Mouse (Mus musculus) limb, embryonic 11.5 days (tissue): Measurements from ENCODE around the gene Gm13272. TPM values are rescaled to one million over a fixed set of nuclear protein-coding genes. Genes with fewer than 3 reads are reported as not detected.
A peak's percentile ranks its signal among the peaks of the same experiment; 100 is the strongest.
"Not testable (repeated sequence)": the region's sequence is repeated elsewhere in the genome, so short reads cannot be mapped to it uniquely, and the experiment has no call there.

ENCODE experiments used
- ATAC-seq: fragments of 200-750 bp; cut with Nextera tagmentation; 2 replicates; pipeline ENCODE4 v1.8.0; 2017; ENCODE audit warnings: low read depth; ENCODE audit not compliant: insufficient number of reproducible peaks, low FRiP score, low TSS enrichment
- DNase-seq: peaks from one replicate; pipeline ENCODE4 v3.0.0-alpha.2; 2015; ENCODE audit warnings: low spot score
- H3K27ac ChIP-seq: fragments of 300-500 bp; sonication (generic); replicated peaks from 2 replicates; pipeline ENCODE4 v1.5.1; 2014; ENCODE audit warnings: low read depth, mild to moderate bottlenecking, low read length
- H3K27me3 ChIP-seq: fragments of 300-500 bp; sonication (generic); 2 replicates; pipeline ENCODE4 v1.6.1; 2014; ENCODE audit warnings: mild to moderate bottlenecking, low read length, mixed read lengths; ENCODE audit not compliant: control insufficient read depth, insufficient read depth
- H3K36me3 ChIP-seq: fragments of 300-500 bp; sonication (generic); 2 replicates; pipeline ENCODE4 v1.6.1; 2014; ENCODE audit warnings: mild to moderate bottlenecking, low read length, moderate library complexity, mixed read lengths; ENCODE audit not compliant: control insufficient read depth, insufficient read depth
- H3K4me1 ChIP-seq: fragments of 300-500 bp; sonication (generic); 2 replicates; pipeline ENCODE4 v1.6.1; 2014; ENCODE audit warnings: low read length, mixed read lengths; ENCODE audit not compliant: control insufficient read depth, insufficient read depth
- H3K4me2 ChIP-seq: fragments of 300-500 bp; sonication (generic); 2 replicates; pipeline ENCODE4 v1.6.1; 2014; ENCODE audit warnings: low read depth, mild to moderate bottlenecking, moderate library complexity; ENCODE audit not compliant: severe bottlenecking
- H3K4me3 ChIP-seq: fragments of 300-500 bp; sonication (generic); 2 replicates; pipeline ENCODE4 v1.5.1; 2014; ENCODE audit warnings: low read depth, low read length
- H3K9ac ChIP-seq: fragments of 300-500 bp; sonication (generic); 2 replicates; pipeline ENCODE4 v1.6.1; 2014; ENCODE audit warnings: mild to moderate bottlenecking, low read length
- H3K9me3 ChIP-seq: fragments of 300-500 bp; sonication (generic); 2 replicates; pipeline ENCODE4 v1.6.1; 2016; ENCODE audit warnings: low read length; ENCODE audit not compliant: control insufficient read depth
- WGBS: fragments of 180-500 bp; shearing (Covaris S2); extraction: QIAGEN DNeasy Blood & Tissue Kit; methylation state at CpG from one replicate; pipeline ENCODE4 v1.1.7; 2014; 5-methylcytosine and 5-hydroxymethylcytosine counted together
- polyA plus RNA-seq: library from polyadenylated mRNA; unstranded; fragments of >200 nt; fragmentation: Nextera tagmentation; extraction: Ambion mirVana; gene quantifications from 2 replicates; pipeline ENCODE4 v1.2.1, GENCODE M21; 2014

Gm13272 gene
- not detected in 2 replicates for polyA plus RNA-seq

GRCm38 (mm10) chr4:88779550-88779949 lies at the start of gene Gm13272:
Gene Gm13272 (plus strand): TSS chr4:88779850.
- H3K27me3 ChIP-seq, H3K36me3 ChIP-seq, H3K9me3 ChIP-seq, H3K4me3 ChIP-seq, H3K9ac ChIP-seq, ATAC-seq, H3K27ac ChIP-seq, DNase-seq, H3K4me2 ChIP-seq, H3K4me1 ChIP-seq: not testable (repeated sequence)
- no CpG with 5 or more reads among the region's 29 CpGs for WGBS

- no peaks in the 10 kb centered on the region for H3K4me1 ChIP-seq
- DNase-seq (peak; percentile 89), ATAC-seq (no peak)
- no peaks in the 10 kb centered on the region for H3K9me3 ChIP-seq
- no peak overlapping the region for H3K4me3 ChIP-seq
- H3K27ac ChIP-seq, result no peak overlapping the region
- WGBS, result 5% methylated on average over 2 of the region's 2 CpGs
- H3K4me2 ChIP-seq, result no peak overlapping the region
- H3K9ac ChIP-seq, result no peak overlapping the region
- no peaks in the 10 kb centered on the region for H3K27me3 ChIP-seq
- H3K36me3 ChIP-seq, result no peaks in the 10 kb centered on the region
Observed at GRCm38 (mm10) chr4:88738480-88738879, 41.2 kb upstream of the Gm13272 start.

- no peak overlapping the region for H3K4me3 ChIP-seq
- H3K4me1 ChIP-seq, result no peaks in the 10 kb centered on the region
- H3K36me3 ChIP-seq, result no peaks in the 10 kb centered on the region
- no peak for ATAC-seq
- no peak for DNase-seq
- no peaks in the 10 kb centered on the region for H3K9me3 ChIP-seq
- 85% methylated on average over 6 of the region's 6 CpGs for WGBS
- no peak overlapping the region for H3K4me2 ChIP-seq
- H3K27ac ChIP-seq, result no peak overlapping the region
- no peak overlapping the region for H3K9ac ChIP-seq
- no peaks in the 10 kb centered on the region for H3K27me3 ChIP-seq
Observed at GRCm38 (mm10) chr4:88739036-88739435, 40.6 kb upstream of the Gm13272 start.

GRCm38 (mm10) chr4:88741426-88741825 lies 38.2 kb upstream of the Gm13272 start:
- ATAC-seq (no peak), DNase-seq (no peak)
- H3K27me3 ChIP-seq, result no peaks in the 10 kb centered on the region

GRCm38 (mm10) chr4:88742771-88743371 lies 36.8 kb upstream of the Gm13272 start:
- H3K9me3 ChIP-seq, result no peaks in the 10 kb centered on the region
- no peak overlapping the region for H3K4me3 ChIP-seq
- H3K9ac ChIP-seq, result no peak overlapping the region
- H3K4me2 ChIP-seq, result no peak overlapping the region
- DNase-seq (no peak), ATAC-seq (no peak)
- no peaks in the 10 kb centered on the region for H3K27me3 ChIP-seq
- no peaks in the 10 kb centered on the region for H3K4me1 ChIP-seq
- no peak overlapping the region for H3K27ac ChIP-seq
- no peaks in the 10 kb centered on the region for H3K36me3 ChIP-seq
- 72% methylated on average over 7 of the region's 7 CpGs for WGBS

More at GRCm38 (mm10) chr4:88741426-88741825, 38.2 kb upstream of the Gm13272 start:
- Histone ChIP-seq H3K27ac (no peak overlapping the region), H3K9ac (no peak overlapping the region), H3K9me3 (no peaks in the 10 kb centered on the region), H3K4me3 (no peak overlapping the region), H3K4me1 (no peaks in the 10 kb centered on the region), H3K36me3 (no peaks in the 10 kb centered on the region), H3K4me2 (no peak overlapping the region)
- WGBS, result 95% methylated on average over 4 of the region's 4 CpGs

GRCm38 (mm10) chr4:88744207-88744606 lies 35.4 kb upstream of the Gm13272 start:
- DNase-seq, result no peak
- H3K4me3 ChIP-seq, result no peak overlapping the region
- no peak for ATAC-seq
- no peaks in the 10 kb centered on the region for H3K27me3 ChIP-seq
- H3K9ac ChIP-seq, result no peak overlapping the region
- no peaks in the 10 kb centered on the region for H3K9me3 ChIP-seq
- no peak overlapping the region for H3K4me2 ChIP-seq
- no peaks in the 10 kb centered on the region for H3K36me3 ChIP-seq
- 80% methylated on average over 3 of the region's 3 CpGs for WGBS
- no peak overlapping the region for H3K27ac ChIP-seq
- H3K4me1 ChIP-seq, result no peaks in the 10 kb centered on the region

- no peak overlapping the region for H3K4me2 ChIP-seq
- no peaks in the 10 kb centered on the region for H3K4me1 ChIP-seq
- ATAC-seq, result no peak
- no peaks in the 10 kb centered on the region for H3K36me3 ChIP-seq
- no peaks in the 10 kb centered on the region for H3K27me3 ChIP-seq
- DNase-seq, result no peak
- H3K9ac ChIP-seq, result no peak overlapping the region
- no peaks in the 10 kb centered on the region for H3K9me3 ChIP-seq
- no peak overlapping the region for H3K4me3 ChIP-seq
- WGBS, result 29% methylated on average over 6 of the region's 6 CpGs
- no peak overlapping the region for H3K27ac ChIP-seq
Observed at GRCm38 (mm10) chr4:88749926-88750325, 29.7 kb upstream of the Gm13272 start.

GRCm38 (mm10) chr4:88754818-88755340 lies 24.8 kb upstream of the Gm13272 start, which contains the start of gene Gm13271:
Gene Gm13271 (plus strand): TSS chr4:88754868.
- not testable (repeated sequence) for H3K36me3 ChIP-seq, H3K4me2 ChIP-seq, H3K27me3 ChIP-seq, H3K4me3 ChIP-seq, H3K9me3 ChIP-seq, H3K4me1 ChIP-seq, H3K27ac ChIP-seq, ATAC-seq, DNase-seq, H3K9ac ChIP-seq
- WGBS, result 74% methylated on average over 14 of the region's 15 CpGs
